Mouse (Mus musculus) layer of hippocampus, postnatal 25 days (tissue): ENCODE measurements around the gene Wwox. TPM values are rescaled to one million over a fixed set of nuclear protein-coding genes. Genes with fewer than 3 reads are reported as not detected.
"Not testable (repeated sequence)": the region's sequence is repeated elsewhere in the genome, so short reads cannot be mapped to it uniquely, and the experiment has no call there.

Experiments used
- DNase-seq, 2 experiments: peaks; one replicate each; pipeline ENCODE4 v3.0.0; 2022; ENCODE audit warnings: mixed read lengths in 2 of 2, low spot score in 1 of 2; ENCODE audit errors: extremely low spot score in 1 of 2
- total RNA-seq, 2 experiments: library from RNA; stranded (reverse); gene quantifications; 2 replicates each; pipeline ENCODE4 v1.2.3; 2021

The Wwox gene
- total RNA-seq, 2 experiments from 2014 or later: 11.4 to 11.9 TPM

DNA sequence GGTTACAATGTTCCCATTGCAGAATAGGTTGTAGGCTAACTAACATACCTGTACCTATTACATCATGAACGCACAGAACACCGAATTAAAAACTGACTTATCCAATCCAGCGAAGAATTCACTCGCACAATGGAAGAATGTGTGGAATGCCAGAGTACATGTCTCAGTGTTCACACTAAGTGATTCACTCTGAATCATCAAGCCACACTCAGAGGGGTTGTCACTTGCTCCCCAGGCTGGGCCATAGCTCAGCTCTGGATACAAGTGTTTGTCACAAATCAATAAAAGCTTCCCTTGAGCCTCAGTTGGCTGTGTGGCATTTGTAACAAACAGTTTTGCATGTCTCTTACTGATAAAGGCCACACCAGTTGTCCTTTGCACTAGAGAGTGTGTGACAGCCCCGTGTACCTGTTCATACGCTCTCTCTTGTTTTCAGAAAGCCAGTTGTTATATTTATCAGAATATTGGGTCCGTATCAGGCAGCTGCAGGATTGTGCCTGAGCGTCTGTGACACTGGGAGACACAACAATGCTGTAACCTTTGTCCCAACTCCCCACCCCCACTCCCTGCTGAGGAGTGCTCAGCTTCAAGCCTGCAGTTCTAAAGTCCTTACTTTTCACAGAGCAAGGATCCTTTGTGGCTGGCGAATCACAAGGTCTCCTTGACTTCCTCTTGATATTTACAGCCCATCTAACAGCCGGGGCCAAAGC, 338.0 kb downstream of the Wwox start:
- no peak for DNase-seq

DNA sequence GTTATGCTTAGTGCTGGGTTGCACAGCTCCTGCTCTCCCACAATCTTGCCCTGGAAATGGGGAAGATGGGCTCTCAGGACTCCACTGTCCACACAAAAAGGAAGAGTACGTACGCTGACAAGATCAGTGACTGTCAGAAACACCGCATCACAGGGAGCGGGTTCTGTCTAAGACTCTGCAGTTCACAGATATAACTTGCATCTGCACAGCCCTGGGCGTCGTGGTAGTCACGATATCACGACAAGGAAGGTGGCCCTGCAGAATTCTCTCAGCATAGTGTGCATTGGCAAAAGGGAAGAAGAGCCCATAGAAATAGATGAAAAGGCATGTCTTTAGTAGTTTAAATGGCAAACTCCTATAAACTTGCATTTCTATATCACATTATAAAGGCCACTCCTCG, 339.5 kb downstream of the Wwox start:
- DNase-seq: no peak

DNA sequence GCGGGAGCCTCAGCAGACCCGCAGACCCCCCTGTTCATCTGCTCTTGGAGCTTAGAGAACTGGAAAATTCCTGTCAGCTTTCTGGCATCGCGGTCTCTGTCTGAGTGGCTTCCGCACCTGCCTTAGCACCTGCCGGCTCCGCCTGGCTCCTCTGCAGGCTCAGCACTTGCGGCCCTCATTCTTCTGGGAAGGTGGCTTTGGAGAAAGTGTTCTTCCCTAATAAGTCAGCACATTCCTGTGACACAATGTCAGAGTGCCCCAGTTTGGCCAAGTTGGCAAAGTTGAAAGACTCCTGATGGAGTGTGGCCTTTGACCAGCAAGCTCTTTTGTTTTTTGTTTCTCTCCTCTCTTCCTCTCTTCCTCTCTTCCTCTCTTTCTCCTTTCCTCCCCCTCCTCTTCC, 343.9 kb downstream of the Wwox start:
- no peak for DNase-seq

DNA sequence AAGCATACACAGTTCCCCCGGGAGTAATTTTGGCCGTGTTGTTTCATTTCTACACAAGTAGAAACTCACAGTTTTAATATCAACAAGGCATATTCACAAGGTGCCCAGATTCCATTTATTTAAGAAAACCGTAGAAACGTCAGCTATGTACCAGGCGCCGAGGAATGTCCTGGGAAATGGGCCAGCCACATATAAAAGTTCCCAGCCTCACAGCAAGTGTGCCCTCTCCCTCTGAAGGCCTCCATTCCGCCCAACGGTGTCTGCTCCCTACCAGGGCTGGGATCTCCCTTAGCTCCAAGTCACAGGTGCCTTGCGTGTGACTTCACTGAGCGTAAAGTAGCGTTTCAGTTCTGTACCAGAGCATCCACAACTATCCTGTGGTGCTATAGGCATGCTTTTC, 346.4 kb downstream of the Wwox start:
- DNase-seq: no peak

DNA sequence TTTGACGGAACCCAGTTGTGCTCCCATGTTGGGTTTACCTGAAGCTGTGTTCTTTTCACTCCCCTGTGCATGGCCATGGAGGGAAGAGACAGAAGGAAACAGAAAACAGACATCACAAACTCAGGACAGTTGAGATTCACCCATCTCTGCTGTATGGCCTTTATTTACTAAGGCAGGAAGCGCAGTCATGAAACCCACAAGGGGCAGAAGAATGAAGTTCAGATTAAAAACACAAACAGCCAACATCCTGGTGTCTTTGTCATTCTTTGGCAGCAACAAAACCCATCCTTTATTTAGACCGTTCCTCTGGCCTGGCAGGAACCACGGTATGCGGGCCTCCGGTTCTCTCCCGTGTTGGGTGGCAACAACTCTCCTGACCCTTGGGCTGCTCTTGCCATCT, 350.2 kb downstream of the Wwox start:
- DNase-seq: no peak

DNA sequence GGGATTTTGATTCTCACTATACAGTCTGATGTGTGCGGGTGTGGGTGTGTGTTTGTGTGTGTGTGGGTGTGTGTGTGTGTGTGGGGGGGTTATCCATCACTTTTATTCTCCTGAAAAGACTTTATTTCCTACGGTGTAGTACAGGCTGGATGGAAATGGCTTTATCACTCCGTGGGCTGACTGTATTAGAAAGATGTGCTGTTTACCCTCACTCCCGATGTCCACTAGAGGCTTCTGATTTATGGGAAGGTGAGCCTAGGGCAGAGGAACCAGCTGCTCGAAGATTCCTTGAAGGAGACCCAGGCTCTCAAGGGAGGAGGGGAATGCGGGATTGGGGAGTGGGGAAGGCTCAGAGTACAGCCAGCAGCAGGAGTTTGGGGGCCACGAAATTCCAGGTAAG, 351.3 kb downstream of the Wwox start:
- DNase-seq: no peak

DNA sequence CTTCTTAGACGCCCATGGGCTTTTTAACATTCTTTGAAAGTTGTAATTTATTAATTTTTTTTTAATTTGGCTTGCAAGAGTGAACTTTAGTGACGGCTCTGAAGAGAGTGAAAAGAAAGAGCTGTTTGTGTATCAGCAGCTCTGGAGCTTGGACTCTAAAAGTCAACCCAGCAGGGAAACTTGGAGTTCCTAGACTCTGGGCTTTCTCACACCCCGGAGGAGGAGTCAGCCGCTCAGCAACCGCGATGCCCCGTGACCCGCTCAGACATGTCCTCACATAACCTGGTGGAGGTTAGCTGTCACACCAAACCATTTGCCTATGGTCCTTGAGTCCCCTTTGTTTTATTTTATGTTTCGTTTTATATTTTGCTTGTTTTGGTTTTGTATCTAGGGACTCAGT, 354.2 kb downstream of the Wwox start:
- no peak for DNase-seq

DNA sequence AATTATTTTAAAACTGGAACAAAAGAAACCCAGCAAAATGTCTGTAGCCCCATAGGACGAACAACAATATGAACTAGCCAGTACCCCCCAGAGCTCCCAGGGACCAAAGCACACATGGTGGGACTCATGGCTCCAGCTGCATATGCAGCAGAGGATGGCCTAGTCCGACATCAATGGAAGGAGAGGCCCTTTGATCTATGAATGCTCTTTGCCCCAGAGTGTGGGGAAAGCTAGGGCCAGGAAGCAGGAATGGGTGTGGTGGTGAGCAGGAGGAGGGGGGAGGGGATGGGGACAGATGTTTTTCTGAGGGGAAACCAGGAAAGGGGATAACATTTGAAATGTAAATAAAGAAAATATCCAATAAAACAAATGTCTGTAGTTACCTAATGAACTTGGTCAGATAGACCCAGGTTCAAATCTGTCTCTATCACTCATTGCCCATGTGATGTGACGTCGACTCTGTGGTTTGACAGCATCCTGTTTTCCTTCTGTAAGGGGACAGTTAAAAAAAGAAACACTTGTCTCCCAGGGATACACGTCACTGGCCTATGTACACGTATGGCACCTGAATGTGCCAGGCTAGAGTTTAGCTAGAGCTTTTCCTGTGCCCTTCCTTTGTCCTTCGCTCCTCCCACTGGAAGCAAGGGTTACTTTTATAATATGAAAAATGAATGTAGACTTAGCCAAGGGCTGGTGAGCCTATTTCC, 362.1 kb downstream of the Wwox start:
- no peak for DNase-seq

DNA sequence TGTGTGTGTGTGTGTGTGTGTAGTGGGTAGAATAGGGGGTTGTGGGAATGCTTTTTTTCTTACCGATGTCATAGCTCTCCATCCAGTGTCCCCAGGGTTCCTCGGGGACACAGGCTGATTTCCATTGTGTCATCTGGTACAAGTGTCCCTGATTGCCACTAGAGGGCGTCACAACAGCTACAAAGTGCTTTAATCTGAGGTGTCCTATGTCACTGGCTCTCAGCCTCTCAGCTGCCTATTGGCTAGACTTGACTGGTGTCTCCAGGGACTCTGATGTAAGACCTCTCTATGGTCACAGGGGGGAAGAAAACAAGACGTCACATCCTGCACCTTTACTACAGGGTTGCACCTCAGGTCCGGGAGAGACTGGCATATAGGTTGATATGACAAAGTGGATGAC, 363.7 kb downstream of the Wwox start:
- no peak for DNase-seq

DNA sequence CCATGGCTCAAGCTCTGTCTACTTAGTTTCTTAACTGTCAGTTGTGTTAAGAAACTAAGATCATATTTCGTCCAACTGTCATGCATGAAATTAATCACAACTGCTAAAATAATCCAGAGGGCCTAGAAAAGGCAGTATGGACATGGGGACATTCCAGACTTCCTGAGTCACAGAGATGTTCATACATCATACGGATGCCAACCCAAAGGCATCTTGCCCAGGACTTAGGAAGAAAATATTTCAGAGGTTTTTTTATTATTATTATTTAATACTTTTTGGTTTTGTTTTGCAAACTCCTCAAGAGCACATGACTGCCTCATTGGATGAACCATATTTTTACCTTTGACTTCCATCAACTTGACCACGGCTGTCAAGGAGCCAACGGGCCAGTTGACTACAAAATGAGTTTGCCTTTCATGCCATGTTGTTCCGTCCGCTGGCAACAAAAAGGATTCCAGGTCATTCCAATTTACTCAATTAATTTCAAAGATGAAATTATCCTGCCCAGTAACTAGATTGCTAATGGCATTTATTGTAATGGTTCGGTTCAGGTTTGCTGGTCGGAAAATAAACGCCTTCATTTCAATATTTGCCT, 367.5 kb downstream of the Wwox start:
- no peak for DNase-seq

DNA sequence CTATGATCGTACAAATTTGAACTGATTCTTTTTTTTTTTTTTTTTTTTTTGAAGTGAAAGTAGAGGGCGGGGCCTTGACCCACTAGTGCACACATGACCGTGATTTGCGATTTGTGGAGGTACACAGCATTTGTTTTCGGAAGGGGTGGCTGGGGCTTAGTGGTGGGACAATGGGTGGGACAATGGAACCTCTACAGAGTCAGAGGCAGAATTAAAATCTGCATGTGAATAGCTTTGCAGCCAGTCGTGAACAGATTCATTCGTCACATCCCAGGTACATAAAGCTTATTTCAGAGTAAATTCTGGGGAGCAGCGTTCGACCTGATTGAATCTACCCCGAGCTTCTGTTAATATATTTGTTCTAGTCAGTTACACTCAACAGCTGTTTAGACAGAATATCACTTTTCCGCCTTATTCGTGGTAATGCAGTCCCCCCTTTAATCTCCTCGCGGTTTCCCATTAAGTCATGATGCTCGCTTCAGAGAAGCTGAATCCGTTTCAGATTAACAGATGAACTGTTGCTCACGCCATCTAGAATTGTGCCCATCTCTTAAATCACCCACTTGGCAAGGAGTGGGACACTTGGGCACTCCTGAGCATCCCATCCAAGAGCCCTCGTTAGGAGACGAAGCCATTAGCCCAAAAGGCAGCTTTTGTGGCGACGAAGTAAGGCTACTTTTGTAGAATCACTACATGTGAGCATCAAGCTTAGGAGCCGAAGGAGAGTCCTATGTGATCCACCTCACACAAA, 368.4 kb downstream of the Wwox start:
- no peak for DNase-seq

DNA sequence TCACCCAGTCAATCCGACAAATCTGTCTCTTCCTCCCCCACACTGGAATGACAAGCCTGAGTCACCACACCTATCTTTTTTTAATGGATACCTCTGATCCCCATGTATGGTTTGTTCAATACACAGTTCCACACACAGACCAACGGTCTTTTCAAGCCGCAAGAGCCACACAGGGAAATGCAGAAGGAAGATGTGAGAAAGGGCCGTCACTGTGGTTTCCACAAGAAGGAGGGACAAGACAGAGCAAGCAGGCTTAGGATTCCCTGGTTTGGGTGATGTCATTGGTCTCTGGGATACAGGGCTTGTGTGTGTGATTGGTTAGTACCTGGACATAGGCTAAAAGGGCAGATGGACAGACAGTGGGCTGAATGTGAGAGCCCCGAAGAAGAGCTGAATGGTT, 371.0 kb downstream of the Wwox start:
- no peak for DNase-seq

DNA sequence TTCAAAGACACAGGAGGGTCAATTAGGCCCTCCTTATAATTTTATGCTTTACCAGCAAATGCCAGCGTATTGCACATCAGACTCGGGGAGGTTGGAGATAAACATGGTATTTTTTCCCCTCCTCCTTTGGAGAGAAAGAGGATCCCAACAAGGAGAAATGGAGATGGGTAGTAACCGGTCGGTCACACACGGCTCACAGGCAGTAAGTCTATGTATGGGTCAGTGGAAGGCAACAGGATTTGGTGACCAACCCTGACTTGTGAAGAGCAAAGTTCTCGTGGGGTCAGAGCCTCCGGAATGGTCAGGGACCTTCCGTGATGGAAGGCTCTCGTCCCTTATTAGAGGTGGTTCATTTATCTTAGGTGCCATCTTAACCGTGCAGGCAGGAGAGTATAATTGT, 374.4 kb downstream of the Wwox start:
- DNase-seq: no peak

DNA sequence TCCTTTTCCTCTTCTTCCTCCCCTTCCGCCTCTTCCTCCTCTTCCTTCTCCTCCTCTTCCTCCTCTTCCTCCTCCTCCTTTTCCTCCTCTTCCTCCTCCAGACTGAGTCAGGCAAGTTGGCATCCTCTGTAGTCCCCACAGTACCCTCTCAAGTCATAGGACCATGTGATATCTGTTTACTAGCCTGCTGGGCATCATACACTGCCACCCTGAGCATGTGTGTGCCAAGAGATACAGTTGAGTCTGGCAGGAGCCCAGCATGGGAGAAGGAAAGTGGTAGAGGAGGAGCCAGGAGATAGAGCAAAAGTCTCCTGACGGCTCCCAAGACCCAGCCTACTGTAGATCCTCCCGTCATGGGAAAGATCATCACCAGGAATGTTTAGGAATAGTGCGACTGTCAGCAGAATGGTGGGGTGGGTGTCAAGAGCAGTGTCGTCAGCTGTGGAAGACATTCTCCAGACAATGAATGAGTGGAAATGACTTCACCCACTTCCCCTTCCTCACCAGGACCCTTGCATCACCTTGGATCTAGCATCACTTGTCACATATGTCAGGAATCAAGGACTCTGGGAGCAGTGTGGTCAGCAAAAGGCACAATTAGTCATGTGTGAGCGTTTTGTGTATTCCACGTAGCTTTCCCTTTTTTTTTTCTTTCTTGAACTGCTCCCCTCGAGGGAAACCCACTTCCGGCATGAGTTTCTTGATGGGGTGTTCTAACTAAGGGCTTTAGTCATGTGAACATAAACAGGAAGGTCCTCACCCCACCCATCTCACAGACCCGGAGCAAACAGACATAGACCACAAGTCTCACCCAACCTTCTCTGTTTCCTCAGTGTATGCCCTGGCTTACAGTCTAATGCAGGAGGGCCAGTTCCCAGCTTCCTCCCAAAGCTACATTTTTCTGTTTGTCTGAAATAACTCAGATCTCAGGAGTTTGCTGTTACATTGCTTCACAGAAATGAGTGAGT, 375.6 kb downstream of the Wwox start:
- no peak for DNase-seq

DNA sequence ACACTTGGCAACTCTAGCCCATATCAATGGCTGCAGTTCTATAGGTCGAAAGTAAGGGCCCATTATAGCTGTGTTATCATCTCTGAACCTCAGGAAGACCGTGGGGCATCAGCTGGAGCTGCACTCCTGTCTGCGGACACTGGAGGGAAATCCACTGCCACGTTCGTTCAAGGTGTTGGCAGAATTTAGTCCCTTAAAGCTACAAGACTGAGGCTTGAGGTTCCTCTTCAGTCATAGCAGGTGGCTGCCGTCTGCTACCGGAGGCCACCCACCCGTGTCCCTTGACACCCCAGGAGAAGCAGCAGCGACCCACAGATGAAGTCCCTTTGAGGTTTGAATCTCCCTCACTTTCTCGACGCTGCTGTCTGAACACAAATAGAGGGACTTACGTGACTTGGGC, 376.9 kb downstream of the Wwox start:
- DNase-seq: no peak

DNA sequence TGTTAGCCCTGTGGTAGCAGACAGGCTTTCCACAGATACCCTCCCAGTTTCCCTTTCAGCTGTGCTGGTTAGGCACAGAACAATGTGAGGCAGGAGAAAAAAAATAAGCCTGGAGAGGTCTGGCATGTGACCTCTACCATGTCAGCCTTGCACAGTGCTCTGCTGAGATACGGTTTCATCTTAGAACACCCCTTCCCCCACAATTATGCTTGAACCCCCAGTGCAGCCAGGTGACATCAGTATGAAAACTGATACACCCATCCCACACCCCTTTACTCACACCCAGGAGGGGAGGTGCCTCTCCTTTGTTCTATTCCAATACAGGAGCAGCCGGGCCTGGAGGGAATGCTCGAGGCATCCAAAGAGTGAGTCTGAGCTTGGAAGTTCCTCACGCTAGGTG, 377.5 kb downstream of the Wwox start:
- DNase-seq: no peak

DNA sequence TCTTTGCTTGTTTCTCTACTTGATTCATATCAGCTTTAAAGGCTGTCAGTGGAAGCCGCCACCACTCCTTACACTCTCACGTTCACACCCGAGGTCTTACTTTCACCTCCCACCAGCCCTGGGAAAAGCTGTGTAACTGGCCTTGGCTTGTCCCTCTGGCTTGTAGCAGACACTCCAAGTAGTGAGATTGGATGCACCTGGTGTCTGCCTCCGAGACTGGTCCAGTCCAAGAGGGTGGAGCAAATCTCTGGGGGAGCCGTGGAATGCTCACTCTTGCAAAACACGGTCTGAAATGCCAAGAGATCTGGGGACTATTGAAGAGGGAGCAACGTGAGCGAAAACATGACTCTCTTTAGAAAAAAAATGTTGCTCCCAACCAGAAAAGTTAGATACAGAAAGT, 382.1 kb downstream of the Wwox start:
- DNase-seq: no peak

DNA sequence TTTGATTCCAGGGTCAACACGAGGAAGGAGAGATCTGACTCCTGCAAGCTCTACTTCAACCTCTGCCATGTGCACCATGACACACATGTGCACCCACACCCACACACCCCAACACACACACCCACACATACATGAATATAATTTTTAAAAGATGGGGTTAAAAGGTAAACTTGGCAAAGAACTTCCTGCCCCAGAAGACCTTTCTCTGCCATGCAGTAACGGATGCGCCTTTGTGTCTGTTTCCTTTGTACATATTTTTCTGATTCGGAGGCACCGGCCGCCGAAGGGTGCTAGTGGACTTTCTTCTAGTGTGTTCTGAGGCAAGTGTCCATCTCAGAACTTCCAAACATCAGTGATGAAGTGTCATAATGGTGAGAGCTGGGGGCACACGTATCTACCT, 386.0 kb downstream of the Wwox start:
- DNase-seq: no peak

DNA sequence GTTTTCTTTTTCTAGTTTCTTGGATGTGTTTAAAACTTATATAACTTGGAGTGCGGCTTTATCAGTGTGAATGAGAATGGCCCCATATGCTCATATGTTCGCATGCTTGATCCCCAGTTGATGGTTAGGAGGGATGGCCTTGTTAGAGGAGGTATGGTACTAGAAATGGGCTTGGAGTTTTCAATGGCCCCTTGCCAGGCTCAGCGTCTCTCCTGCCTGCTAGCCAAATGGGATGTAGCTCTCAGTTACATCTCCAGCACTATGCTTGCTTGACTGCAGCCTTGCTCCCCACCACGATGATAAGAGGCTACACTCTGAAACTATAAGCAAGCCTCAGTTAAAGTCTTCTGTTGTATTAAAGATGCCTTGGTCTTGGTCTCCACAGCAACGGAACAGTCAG, 387.5 kb downstream of the Wwox start:
- DNase-seq: no peak

DNA sequence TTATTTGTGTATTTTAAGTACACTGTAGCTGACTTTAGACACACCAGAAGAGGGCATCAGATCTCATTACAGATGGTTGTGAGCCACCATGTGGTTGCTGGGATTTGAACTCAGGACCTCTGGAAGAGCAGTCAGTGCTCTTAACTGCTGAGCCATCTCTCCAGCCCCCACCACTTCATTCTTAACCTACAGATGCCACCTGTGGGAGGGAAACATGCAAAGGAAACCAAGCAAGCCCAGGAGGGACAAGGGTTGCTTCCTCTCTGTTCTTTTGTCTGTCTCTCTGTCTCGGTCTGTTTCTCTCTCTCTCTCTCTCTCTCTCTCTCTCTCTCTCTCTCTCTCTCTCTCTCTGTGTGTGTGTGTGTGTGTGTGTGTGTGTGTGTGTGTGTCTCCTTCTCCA, 388.4 kb downstream of the Wwox start:
- not testable (repeated sequence) for DNase-seq
